Mouse (Mus musculus): Measurements from ENCODE around the gene Clp1. TPM values are rescaled to one million over a fixed set of nuclear protein-coding genes. Genes with fewer than 3 reads are reported as not detected.
A peak's percentile ranks its signal among the peaks of the same experiment; 100 is the strongest.

Gene Clp1
- total and polyA plus RNA-seq, 3 experiments: 27.1 to 29.8 TPM; not detected in 1

DNA sequence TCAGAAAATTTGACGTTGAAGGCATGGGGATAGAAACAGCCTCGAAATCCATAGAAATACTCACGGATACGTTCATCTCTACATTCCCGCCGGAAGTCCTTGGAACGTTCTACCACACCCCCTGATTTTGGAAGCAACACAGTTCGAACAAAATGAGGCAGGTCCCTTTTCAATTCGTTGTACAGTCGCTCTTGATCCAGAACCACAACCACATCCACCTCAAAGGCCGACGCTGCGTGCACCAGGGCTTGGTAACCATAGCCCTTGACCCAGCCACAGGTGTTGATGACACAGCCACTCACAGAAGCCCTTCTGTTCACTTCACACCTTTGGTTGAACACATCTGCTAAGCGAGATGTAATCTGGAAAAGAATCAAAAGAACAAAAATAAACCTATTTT lies 3.3 kb downstream of the Clp1 start:
- Histone ChIP-seq H3K9me3 (replicated peaks; ENCODE audit: insufficient read depth, low read length) (no peaks in the 10 kb centered on the region), H3K79me2 (ENCODE audit: control insufficient read depth, insufficient read depth, low read length, poor library complexity) (peaks cover 27% of the 10 kb centered on the region), H3K9ac (ENCODE audit: control insufficient read depth, low read depth, low read length, poor library complexity, severe bottlenecking) (no peak overlapping the region), H3K4me3 (ENCODE audit: control insufficient read depth in 1 of 2, insufficient read depth in 1 of 2, low read depth in 2 of 2, low read length in 2 of 2) (no peak overlapping the region), H3K4me1 (ENCODE audit: control insufficient read depth in 1 of 2, insufficient read depth in 2 of 2, low read length in 2 of 2) (peaks cover 12 to 17% of the 10 kb centered on the region in 2 experiments), H3K27me3 (ENCODE audit: control insufficient read depth in 1 of 2, insufficient read depth in 2 of 2, low read length in 2 of 2) (no peaks in the 10 kb centered on the region), H3K27ac (ENCODE audit: control insufficient read depth, low read depth, low read length) (no peak overlapping the region), H3K36me3 (ENCODE audit: control insufficient read depth in 1 of 2, insufficient read depth in 2 of 2, low read length in 2 of 2) (peaks cover 5 to 39% of the 10 kb centered on the region in 2 experiments; a peak in 3 of 4 replicates)
- DNase-seq (ENCODE audit: low read depth, low spot score): no peak
- TF ChIP-seq CTCF (IDR thresholded peaks at IDR 0.05 in 2 of 3, conservative IDR thresholded peaks at IDR 0.05 in 1 of 3; ENCODE audit: control insufficient read depth in 1 of 3, insufficient read depth in 1 of 3, low read depth in 2 of 3, low read length in 3 of 3, poor library complexity in 1 of 3, severe bottlenecking in 1 of 3): no peak
- TF ChIP-seq MYB (IDR thresholded peaks at IDR 0.05; ENCODE audit: low read depth, low read length): no peak
- TF ChIP-seq POLR2A (IDR thresholded peaks at IDR 0.05; ENCODE audit: control insufficient read depth in 1 of 2, insufficient read depth in 1 of 2, low read depth in 1 of 2, low read length in 2 of 2, poor library complexity in 1 of 2): no peak
- no peak for TF ChIP-seq TCF12 (IDR thresholded peaks at IDR 0.05; ENCODE audit: low read depth, low read length)
- no peak for TF ChIP-seq ZNF384 (IDR thresholded peaks at IDR 0.05; ENCODE audit: low read depth, low read length)
- no peak for TF ChIP-seq SMC3 (IDR thresholded peaks at IDR 0.05; ENCODE audit: low read depth, low read length)
- TF ChIP-seq POLR2AphosphoS2 (IDR thresholded peaks at IDR 0.05; ENCODE audit: low read length): no peak
- no peak for TF ChIP-seq NELFE (IDR thresholded peaks at IDR 0.05; ENCODE audit: low read depth, low read length)
- TF ChIP-seq TAL1 (IDR thresholded peaks at IDR 0.05; ENCODE audit: low read length): no peak
- TF ChIP-seq ETS1 (IDR thresholded peaks at IDR 0.05; ENCODE audit: low read depth, low read length): no peak
- TF ChIP-seq MEF2A (IDR thresholded peaks at IDR 0.05; ENCODE audit: extremely low read depth, insufficient replicate concordance, low read depth, low read length, poor library complexity, severe bottlenecking): no peak
- no peak for TF ChIP-seq ZMIZ1 (IDR thresholded peaks at IDR 0.05; ENCODE audit: low read depth, low read length)
- TF ChIP-seq MAX (IDR thresholded peaks at IDR 0.05; ENCODE audit: low read length): no peak
- TF ChIP-seq USF2 (IDR thresholded peaks at IDR 0.05; ENCODE audit: borderline replicate concordance in 1 of 2, insufficient read depth in 1 of 2, low read depth in 1 of 2, low read length in 2 of 2): no peak

DNA sequence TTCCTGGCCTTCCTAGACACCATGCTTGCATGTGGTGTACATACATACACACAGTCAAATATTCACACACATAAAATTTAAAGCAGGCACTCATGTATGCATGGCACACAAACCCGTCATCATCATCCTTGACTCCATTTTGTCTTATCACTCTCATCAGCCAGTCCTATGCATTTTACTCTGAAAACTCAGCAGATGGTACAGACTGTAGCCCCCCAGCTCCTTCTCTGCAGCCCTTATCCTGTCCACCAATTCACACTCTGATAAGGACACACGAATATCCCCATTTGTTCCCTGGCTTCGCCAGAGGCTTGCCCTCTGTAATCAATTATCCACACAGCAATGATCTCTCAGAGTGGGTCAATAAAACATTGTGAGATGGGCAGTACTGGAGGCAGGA lies 6.0 kb downstream of the Clp1 start:
- Histone ChIP-seq H3K79me2 (ENCODE audit: control insufficient read depth, insufficient read depth, low read length, poor library complexity) (peaks cover 19% of the 10 kb centered on the region), H3K4me3 (ENCODE audit: control insufficient read depth in 1 of 2, insufficient read depth in 1 of 2, low read depth in 2 of 2, low read length in 2 of 2) (no peak overlapping the region), H3K27me3 (ENCODE audit: control insufficient read depth in 1 of 2, insufficient read depth in 2 of 2, low read length in 2 of 2) (no peaks in the 10 kb centered on the region), H3K9ac (ENCODE audit: control insufficient read depth, low read depth, low read length, poor library complexity, severe bottlenecking) (no peak overlapping the region), H3K4me1 (ENCODE audit: control insufficient read depth in 1 of 2, insufficient read depth in 2 of 2, low read length in 2 of 2) (peaks cover 9 to 20% of the 10 kb centered on the region in 2 experiments), H3K36me3 (ENCODE audit: control insufficient read depth in 1 of 2, insufficient read depth in 2 of 2, low read length in 2 of 2) (peaks cover 5 to 42% of the 10 kb centered on the region in 2 experiments; a peak in 3 of 4 replicates), H3K27ac (ENCODE audit: control insufficient read depth, low read depth, low read length) (peak overlapping the region; percentile 26; the same call in 1 of the 2 replicates), H3K9me3 (replicated peaks; ENCODE audit: insufficient read depth, low read length) (no peaks in the 10 kb centered on the region)
- DNase-seq (ENCODE audit: low read depth, low spot score): peak; percentile 45
- no peak for TF ChIP-seq NRF1 (IDR thresholded peaks at IDR 0.05; ENCODE audit: insufficient read depth, low read depth, low read length, poor library complexity, severe bottlenecking)
- no peak for TF ChIP-seq MEF2A (IDR thresholded peaks at IDR 0.05; ENCODE audit: extremely low read depth, insufficient replicate concordance, low read depth, low read length, poor library complexity, severe bottlenecking)
- no peak for TF ChIP-seq USF1 (IDR thresholded peaks at IDR 0.05; ENCODE audit: low read depth, low read length)
- TF ChIP-seq SMC3 (IDR thresholded peaks at IDR 0.05; ENCODE audit: low read depth, low read length): no peak
- TF ChIP-seq CTCF (IDR thresholded peaks at IDR 0.05 in 2 of 3, conservative IDR thresholded peaks at IDR 0.05 in 1 of 3; ENCODE audit: control insufficient read depth in 1 of 3, insufficient read depth in 1 of 3, low read depth in 2 of 3, low read length in 3 of 3, poor library complexity in 1 of 3, severe bottlenecking in 1 of 3): no peak
- TF ChIP-seq SIN3A (IDR thresholded peaks at IDR 0.05; ENCODE audit: low read length): peak; percentile 10; the same call in 1 of the 2 replicates
- no peak for TF ChIP-seq TAL1 (IDR thresholded peaks at IDR 0.05; ENCODE audit: low read length)
- TF ChIP-seq POLR2AphosphoS2 (IDR thresholded peaks at IDR 0.05; ENCODE audit: low read length): no peak
- TF ChIP-seq GATA1 (IDR thresholded peaks at IDR 0.05; ENCODE audit: low read depth, low read length): peak; percentile 65
- TF ChIP-seq TCF12 (IDR thresholded peaks at IDR 0.05; ENCODE audit: low read depth, low read length): 0 out of 2 replicates have a peak, but pooled peaks have one; percentile 18
- no peak for TF ChIP-seq MYB (IDR thresholded peaks at IDR 0.05; ENCODE audit: low read depth, low read length)
- TF ChIP-seq EP300 (IDR thresholded peaks at IDR 0.05; ENCODE audit: low read depth in 1 of 2, low read length in 2 of 2): peak in 1 of 2 experiments; percentile 31; a peak in 1 of 4 replicates
- TF ChIP-seq MAFK (IDR thresholded peaks at IDR 0.05; ENCODE audit: borderline replicate concordance, low read depth, low read length): no peak
